Mouse (Mus musculus) megakaryocyte-erythroid progenitor cell, adult 5-6 weeks (primary cell): Measurements from ENCODE around the gene Eef1g. TPM values are rescaled to one million over a fixed set of nuclear protein-coding genes. Genes with fewer than 3 reads are reported as not detected.
A peak's percentile ranks its signal among the peaks of the same experiment; 100 is the strongest.

Experiments
- ATAC-seq: replicated peaks from 2 replicates; pipeline ENCODE4 v1.8.0; 2016; ENCODE audit warnings: mild to moderate bottlenecking, inconsistent platforms; ENCODE audit not compliant: severe bottlenecking, poor library complexity, low FRiP score, low TSS enrichment
- total RNA-seq, 2 experiments: library from RNA; stranded (forward) in 1 of 2; stranded (reverse) in 1 of 2; fragments of 200-1000, 215-1000 nt in 1 of 2; fragments of >200 nt in 1 of 2; fragmentation: Nextera tagmentation in 1 of 2; gene quantifications; 2 replicates each; pipeline ENCODE4 v1.2.3; 2014 to 2017

Eef1g gene
- total RNA-seq (2014; fragmentation: Nextera tagmentation) (1,323 and 1,614 TPM in 2 replicates), total RNA-seq (2017) (848 and 982 TPM in 2 replicates)

- ATAC-seq, result peak; percentile 93
Observed at GRCm38 (mm10) chr19:8966590-8967372, at the start of gene Eef1g. Gene Eef1g, plus strand, starts transcription at chr19:8967041.

GRCm38 (mm10) chr19:8919000-8919399 lies 47.8 kb upstream of the Eef1g start:
- ATAC-seq, result no peak

- ATAC-seq, result no peak
Observed at GRCm38 (mm10) chr19:8919684-8920072, 47.2 kb upstream of the Eef1g start.

GRCm38 (mm10) chr19:8920073-8920736 lies 46.6 kb upstream of the Eef1g start, which contains the start of gene B3gat3:
Gene B3gat3, plus strand, starts transcription at chr19:8920374.
- ATAC-seq, result peak; percentile 89

- ATAC-seq, result 0 out of 2 replicates have a peak, but pooled peaks have one; percentile 29
Observed at GRCm38 (mm10) chr19:8920836-8921291, 46.0 kb upstream of the Eef1g start.

- no peak for ATAC-seq
Observed at GRCm38 (mm10) chr19:8921741-8922140, 45.1 kb upstream of the Eef1g start.

- no peak for ATAC-seq
Observed at GRCm38 (mm10) chr19:8926766-8927165, 40.1 kb upstream of the Eef1g start.

- peak; percentile 68 for ATAC-seq
Observed at GRCm38 (mm10) chr19:8927891-8928525, 38.8 kb upstream of the Eef1g start.

GRCm38 (mm10) chr19:8928689-8929223 lies 38.1 kb upstream of the Eef1g start:
- ATAC-seq, result peak; percentile 51

GRCm38 (mm10) chr19:8929224-8930088 lies 37.4 kb upstream of the Eef1g start, which contains the start of the genes Rom1 and Eml3:
Gene Rom1, minus strand, starts transcription at chr19:8929356.
Gene Eml3, plus strand, starts transcription at chr19:8929552.
- peak; percentile 36 for ATAC-seq

GRCm38 (mm10) chr19:8930117-8930516 lies 36.7 kb upstream of the Eef1g start:
- ATAC-seq, result no peak

GRCm38 (mm10) chr19:8930771-8931170 lies 36.1 kb upstream of the Eef1g start:
- ATAC-seq, result no peak

- ATAC-seq, result no peak
Observed at GRCm38 (mm10) chr19:8936736-8937135, 30.1 kb upstream of the Eef1g start.

GRCm38 (mm10) chr19:8940526-8941133 lies 26.2 kb upstream of the Eef1g start:
- ATAC-seq, result no peak

- no peak for ATAC-seq
Observed at GRCm38 (mm10) chr19:8941136-8941514, 25.7 kb upstream of the Eef1g start.

- peak; percentile 81 for ATAC-seq
Observed at GRCm38 (mm10) chr19:8941515-8942217, 25.2 kb upstream of the Eef1g start, which contains the start of gene Mta2. Gene Mta2, plus strand, starts transcription at chr19:8941875.

GRCm38 (mm10) chr19:8942276-8942964 lies 24.4 kb upstream of the Eef1g start:
- no peak for ATAC-seq
